23 mouse cellular contexts compared by ENCODE assay signal in the genomic region with DNA sequence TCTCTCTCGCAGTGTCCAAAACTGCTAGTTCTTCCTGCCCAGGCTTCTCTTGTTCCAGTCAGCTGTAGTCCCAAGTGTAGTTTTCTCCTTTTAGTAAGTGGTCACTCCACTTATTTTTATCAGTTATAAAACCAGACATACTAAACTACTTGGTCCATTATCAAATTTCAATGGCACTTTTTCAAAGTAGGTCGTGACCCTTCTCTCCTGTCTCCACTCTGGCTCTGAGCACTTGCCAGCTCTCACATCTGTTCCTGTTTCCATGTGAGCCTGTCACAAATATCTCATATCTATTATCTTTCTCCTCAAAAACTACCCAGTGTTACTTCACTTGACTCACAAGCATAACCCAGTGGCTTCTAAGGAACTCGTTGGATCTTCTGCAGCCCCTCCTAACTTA. TPM values are rescaled to one million over a fixed set of nuclear protein-coding genes. Genes with fewer than 3 reads are reported as not detected.
DNase-seq lines count a peak whose midpoint lies in the region; ATAC-seq and TF ChIP-seq lines count a peak whose summit lies in the region.
"Had no signal": no experiment of that assay in that cellular context is flagged by ENCODE, and none has a peak within 500 bp of the region (broad histone marks: within the 10 kb centered on the region; RNA-seq: fewer than 3 reads in every experiment).

No protein-coding gene starts in this region.

- DNase-seq in heart, adult 18-20 months, result peak; percentile 65 to 76
- DNase-seq in heart, embryonic 10.5 days (ENCODE audit: low spot score), result no peak
- DNase-seq in gastrocnemius, adult 18-20 months (ENCODE audit: low spot score), result peak; percentile 72
- no peak for DNase-seq in kidney, adult 8-10 months
- no peak for DNase-seq in c-Kit-positive CD71-positive TER-119-positive erythroid progenitor cells, embryonic 14.5 days (ENCODE audit: low spot score)
- DNase-seq: adrenal gland, postnatal 36 days; cerebellum, adult 8-10 months; liver, embryonic 13.5 days; lung, postnatal 10 days; thymus, postnatal 14 days had no signal

- no peaks in the 10 kb centered on the region for H3K9me3 ChIP-seq in heart, embryonic 10.5 days
- no peaks in the 10 kb centered on the region for H3K9me3 ChIP-seq in heart, embryonic 13.5 days
- H3K9me3 ChIP-seq in intestine, postnatal 0 days (ENCODE audit: control insufficient read depth), result no peaks in the 10 kb centered on the region
- H3K9me3 ChIP-seq: embryonic facial prominence, embryonic 12.5 days; hindbrain, embryonic 15.5 days; liver, embryonic 13.5 days; neural tube, embryonic 12.5 days had no signal

- no peak for TF ChIP-seq POLR2A in myocyte (IDR thresholded peaks at IDR 0.05; ENCODE audit: insufficient read length, low read depth)

- H3K4me2 ChIP-seq in heart, embryonic 13.5 days, result no peak overlapping the region
- no peak overlapping the region for H3K4me2 ChIP-seq in myocyte (ENCODE audit: low read depth)
- no peak overlapping the region for H3K4me2 ChIP-seq in intestine, postnatal 0 days (replicated peaks; ENCODE audit: low read depth)
- H3K4me2 ChIP-seq: embryonic facial prominence, embryonic 12.5 days; hindbrain, embryonic 15.5 days; liver, embryonic 13.5 days; neural tube, embryonic 12.5 days had no signal

- no peaks in the 10 kb centered on the region for H3K79me2 ChIP-seq in myocyte (ENCODE audit: control insufficient read depth, insufficient read depth)

- H3K4me1 ChIP-seq in heart, embryonic 10.5 days, result no peaks in the 10 kb centered on the region
- H3K4me1 ChIP-seq in heart, embryonic 13.5 days, result peaks cover 13% of the 10 kb centered on the region
- no peaks in the 10 kb centered on the region for H3K4me1 ChIP-seq in intestine, postnatal 0 days (replicated peaks; ENCODE audit: control insufficient read depth, insufficient read depth, low read length)
- H3K4me1 ChIP-seq: embryonic facial prominence, embryonic 12.5 days; hindbrain, embryonic 15.5 days; liver, embryonic 13.5 days; neural tube, embryonic 12.5 days had no signal

- H3K4me3 ChIP-seq in heart, embryonic 10.5 days, result no peak overlapping the region
- no peak overlapping the region for H3K4me3 ChIP-seq in heart, embryonic 13.5 days
- H3K4me3 ChIP-seq in myocyte, result no peak overlapping the region
- no peak overlapping the region for H3K4me3 ChIP-seq in intestine, postnatal 0 days (ENCODE audit: low read depth, low read length)
- H3K4me3 ChIP-seq: embryonic facial prominence, embryonic 12.5 days; hindbrain, embryonic 15.5 days; liver, embryonic 13.5 days; neural tube, embryonic 12.5 days had no signal

- H3K9ac ChIP-seq in heart, embryonic 13.5 days, result no peak overlapping the region
- H3K9ac ChIP-seq in intestine, postnatal 0 days (ENCODE audit: low read depth, low read length), result no peak overlapping the region
- H3K9ac ChIP-seq: embryonic facial prominence, embryonic 12.5 days; hindbrain, embryonic 15.5 days; liver, embryonic 13.5 days; neural tube, embryonic 12.5 days had no signal

- peaks cover 41% of the 10 kb centered on the region for H3K36me3 ChIP-seq in heart, embryonic 10.5 days
- peaks cover 67% of the 10 kb centered on the region for H3K36me3 ChIP-seq in heart, embryonic 13.5 days
- peaks cover 64% of the 10 kb centered on the region for H3K36me3 ChIP-seq in myocyte (ENCODE audit: control insufficient read depth, insufficient read depth)
- H3K36me3 ChIP-seq in intestine, postnatal 0 days (ENCODE audit: control insufficient read depth, insufficient read depth), result peaks cover 45% of the 10 kb centered on the region

- no peaks in the 10 kb centered on the region for H3K27me3 ChIP-seq in heart, embryonic 10.5 days (ENCODE audit: insufficient read depth, poor library complexity, severe bottlenecking)
- H3K27me3 ChIP-seq in heart, embryonic 13.5 days (replicated peaks), result no peaks in the 10 kb centered on the region
- H3K27me3 ChIP-seq in myocyte (ENCODE audit: control insufficient read depth, insufficient read depth, insufficient read length), result no peaks in the 10 kb centered on the region
- H3K27me3 ChIP-seq in intestine, postnatal 0 days (replicated peaks; ENCODE audit: control insufficient read depth, insufficient read depth, low read length), result no peaks in the 10 kb centered on the region
- H3K27me3 ChIP-seq: embryonic facial prominence, embryonic 12.5 days; hindbrain, embryonic 15.5 days; liver, embryonic 13.5 days; neural tube, embryonic 12.5 days; Patski had no signal

- no peak for TF ChIP-seq CTCF in intestine, postnatal 0 days (IDR thresholded peaks at IDR 0.05; ENCODE audit: low read depth)

- H3ac ChIP-seq in myocyte (ENCODE audit: control insufficient read depth, insufficient read length), result no peak overlapping the region

- H3K27ac ChIP-seq in heart, embryonic 10.5 days, result no peak overlapping the region
- peak overlapping the region; percentile 48 for H3K27ac ChIP-seq in heart, embryonic 13.5 days (replicated peaks)
- H3K27ac ChIP-seq in intestine, postnatal 0 days (ENCODE audit: low read depth, low read length), result no peak overlapping the region
- H3K27ac ChIP-seq: embryonic facial prominence, embryonic 12.5 days; hindbrain, embryonic 15.5 days; kidney, postnatal 0 days; liver, embryonic 13.5 days; neural tube, embryonic 12.5 days had no signal

- WGBS in heart, embryonic 10.5 days, result 54% methylated on average over 3 of the region's 3 CpGs
- WGBS in heart, embryonic 13.5 days, result 26% methylated on average over 3 of the region's 3 CpGs
- WGBS in intestine, postnatal 0 days, result 78% methylated on average over 3 of the region's 3 CpGs

- ATAC-seq in heart, embryonic 13.5 days (ENCODE audit: extremely low read depth, insufficient number of reproducible peaks, low FRiP score, low TSS enrichment), result no peak
- ATAC-seq in intestine, postnatal 0 days, result no peak
- ATAC-seq: intestine, embryonic 16.5 days; Patski had no signal

TF ChIP-seq in myocyte, 11 proteins besides CTCF, POLR2A, EP300 and RAD21:
- TF ChIP-seq MYOD1 (IDR thresholded peaks at IDR 0.05; ENCODE audit: control insufficient read depth in 1 of 3, insufficient read length in 2 of 3, low read depth in 2 of 3) (peak in 2 of 3 experiments; percentile 0 to 37), SRF (IDR thresholded peaks at IDR 0.05; ENCODE audit: control insufficient read depth, insufficient read length, low read depth) (no peak)
TF ChIP-seq in myocyte: peak in this region for 1.

RNA-seq across cellular contexts. Expression of gene Tmem236, which starts 29.0 kb away (rescaled TPM):
- not detected for total RNA-seq in heart, adult 18-20 months (2021)
- 0.06 TPM in 1 of 2 replicates, not detected in the other for polyA plus RNA-seq in heart, embryonic 10.5 days (2016; fragmentation: Nextera tagmentation; extraction: Ambion mirVana)
- total RNA-seq in gastrocnemius, adult 18-20 months (2021), result under 1 TPM; 0.21 to 0.31 TPM
- 0.05 and 0.11 TPM in 2 replicates for polyA plus RNA-seq in heart, embryonic 13.5 days (2015; fragmentation: Nextera tagmentation; extraction: Ambion mirVana)
- 0.08 TPM for polyA plus RNA-seq in myocyte (2012; fragmentation: generic; extraction: Trizol)
- polyA plus RNA-seq in intestine, postnatal 0 days (2015; fragmentation: Nextera tagmentation; extraction: Ambion mirVana), result 12.2 and 14.6 TPM in 2 replicates
- total RNA-seq: common myeloid progenitor, adult 5-6 weeks; layer of hippocampus, adult 18-20 months had no signal
- polyA plus RNA-seq: forebrain, embryonic 11.5 days; gonadal fat pad, adult 2 months; liver, embryonic 13.5 days had no signal

Comparison
In these comparisons a context has a peak if more than half of its experiments do, and no peak if none do; other contexts are left out.
1. DNase-seq: peak in heart, adult 18-20 months (2 of 2) and gastrocnemius, adult 18-20 months (single experiment); none in heart, embryonic 10.5 days (single experiment), kidney, adult 8-10 months (0 of 2) and c-Kit-positive CD71-positive TER-119-positive erythroid progenitor cells, embryonic 14.5 days (single experiment).
2. RNA of gene Tmem236, which starts 29.0 kb away (polyA plus RNA-seq): 12.2 to 14.6 TPM in intestine, postnatal 0 days; 0.05 to 0.11 TPM in heart, embryonic 13.5 days, 0.08 TPM in myocyte (single experiment) and 0.06 TPM in heart, embryonic 10.5 days; every median in the first group is over 10 times any median in the second.